Mouse (Mus musculus) embryonic facial prominence, embryonic 15.5 days (tissue): Measurements from ENCODE around the gene C1qtnf3. TPM values are rescaled to one million over a fixed set of nuclear protein-coding genes. Genes with fewer than 3 reads are reported as not detected.

Source experiments
- polyA plus RNA-seq: library from polyadenylated mRNA; unstranded; fragments of >200 nt; fragmentation: Nextera tagmentation; extraction: Ambion mirVana; gene quantifications from 2 replicates; pipeline ENCODE4 v1.2.1, GENCODE M21; 2015

C1qtnf3 gene
- polyA plus RNA-seq, 1 experiment from 2014 or later, result 44.5 TPM

Other genes with a start within 250 kb of the C1qtnf3 start
- 54.7 and 59.5 TPM in 2 replicates for gene Rai14, start 237.7 kb upstream of the C1qtnf3 start, polyA plus RNA-seq
- 21.5 and 27.4 TPM in 2 replicates for gene Amacr, start 29.4 kb downstream of the C1qtnf3 start, polyA plus RNA-seq
- gene Slc45a2, start 48.4 kb downstream of the C1qtnf3 start, polyA plus RNA-seq, result 1.5 and 1.7 TPM in 2 replicates
- 2.7 and 2.9 TPM in 2 replicates for gene Rxfp3, start 85.7 kb downstream of the C1qtnf3 start, polyA plus RNA-seq
- 8.7 and 9.2 TPM in 2 replicates for gene Adamts12, start 112.5 kb downstream of the C1qtnf3 start, polyA plus RNA-seq